Mouse (Mus musculus): Measurements from ENCODE around the gene Mnx1.

Mnx1 gene

GRCm38 (mm10) chr5:29478208-29479197, at the start of gene Mnx1:
Mnx1 (minus strand) TSS chr5:29478470.
- no peak for DNase-seq

GRCm38 (mm10) chr5:29516432-29516831, 38.2 kb upstream of the Mnx1 start:
- no peak for DNase-seq

DNA sequence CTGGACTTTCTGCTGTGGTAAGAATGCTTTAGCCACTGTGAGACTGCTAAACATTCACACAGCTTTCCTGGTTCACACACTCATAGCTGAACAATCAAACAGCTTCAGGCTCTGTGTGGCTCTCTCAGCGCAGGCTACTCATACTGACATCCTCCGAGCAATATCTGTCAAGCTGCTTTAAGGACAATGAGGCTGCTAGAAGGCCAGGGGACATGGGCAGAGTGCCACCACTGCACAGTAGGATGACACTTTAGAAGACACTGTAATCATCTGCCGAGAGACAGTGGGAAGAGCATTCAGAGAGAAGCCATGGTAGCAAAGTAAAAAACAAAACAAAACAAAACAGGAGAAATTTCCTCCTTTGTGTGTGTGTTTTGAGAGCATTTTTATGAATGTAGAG, 37.6 kb upstream of the Mnx1 start:
- no peak for DNase-seq

DNA sequence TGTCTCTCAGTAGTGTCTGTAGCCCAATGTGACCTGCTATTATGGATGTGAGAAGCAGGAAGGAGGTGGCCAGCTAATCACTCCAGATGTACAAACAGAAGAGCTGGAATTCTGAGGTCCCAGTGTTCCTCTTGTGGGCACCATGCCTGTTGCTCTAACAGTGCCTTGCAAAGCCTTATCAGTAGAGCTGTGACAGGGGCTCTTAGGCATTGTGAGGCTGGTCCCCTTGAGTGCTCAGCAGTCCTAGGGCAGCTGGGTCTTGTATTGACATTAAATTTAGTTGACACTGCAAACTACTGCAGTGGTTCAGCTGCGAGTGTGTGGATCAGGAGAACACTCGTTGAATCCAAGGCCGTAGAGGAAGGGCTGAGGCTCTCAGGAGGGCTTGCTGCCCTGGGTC, 28.7 kb upstream of the Mnx1 start:
- no peak for DNase-seq

GRCm38 (mm10) chr5:29487321-29487720, 9.1 kb upstream of the Mnx1 start:
- DNase-seq = no peak

GRCm38 (mm10) chr5:29485941-29486320, 7.7 kb upstream of the Mnx1 start:
- DNase-seq = no peak

DNA sequence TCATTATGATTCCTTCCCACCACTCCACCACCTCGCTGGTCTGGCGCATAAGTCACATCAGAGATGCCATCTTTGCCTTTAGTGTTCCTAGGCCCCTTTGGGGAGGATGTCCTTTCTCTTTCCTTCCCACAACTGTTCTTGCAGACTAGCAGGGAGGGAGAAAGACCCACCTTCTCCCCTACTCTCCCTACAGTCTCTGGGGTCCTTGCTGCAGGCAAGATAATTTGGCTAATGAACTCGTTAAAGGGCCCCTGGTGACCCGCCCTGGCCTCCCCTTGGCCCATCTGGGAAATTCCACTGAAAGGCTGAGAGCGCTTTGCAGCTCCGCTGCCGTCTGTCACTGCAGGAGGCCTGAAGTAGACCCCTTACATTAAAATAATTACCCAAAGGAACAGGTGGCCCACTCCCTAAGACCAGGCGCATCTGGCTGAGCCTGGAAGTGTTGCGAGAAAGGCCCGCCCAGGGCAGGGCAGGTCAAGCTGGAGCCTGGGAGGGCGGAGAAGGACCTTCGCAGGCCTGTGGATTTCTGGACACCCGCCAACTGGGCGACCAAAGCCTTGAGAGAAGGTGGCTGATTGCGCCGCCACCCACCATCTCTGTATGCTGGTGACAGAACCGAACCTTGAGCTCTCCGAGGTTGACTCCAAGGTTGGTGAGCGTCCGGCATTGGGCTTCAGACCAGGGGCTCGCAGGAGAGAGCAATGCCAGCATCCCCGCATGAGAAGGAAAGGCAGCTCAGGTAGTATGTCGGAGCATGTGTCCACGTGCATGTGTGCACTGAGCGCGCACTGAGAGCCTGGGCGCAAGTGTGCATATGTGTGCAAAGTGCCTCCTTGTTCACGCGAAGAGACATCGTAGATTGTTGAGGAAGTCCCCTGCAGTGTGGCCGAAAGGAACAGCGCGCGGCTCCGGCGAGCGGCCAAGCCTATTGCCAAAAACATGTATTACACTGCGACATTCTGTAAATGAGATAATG, 7.0 kb upstream of the Mnx1 start:
- DNase-seq = no peak

- DNase-seq = no peak
These were observed 5.5 kb upstream of the Mnx1 start for GRCm38 (mm10) chr5:29483801-29484200.

DNA sequence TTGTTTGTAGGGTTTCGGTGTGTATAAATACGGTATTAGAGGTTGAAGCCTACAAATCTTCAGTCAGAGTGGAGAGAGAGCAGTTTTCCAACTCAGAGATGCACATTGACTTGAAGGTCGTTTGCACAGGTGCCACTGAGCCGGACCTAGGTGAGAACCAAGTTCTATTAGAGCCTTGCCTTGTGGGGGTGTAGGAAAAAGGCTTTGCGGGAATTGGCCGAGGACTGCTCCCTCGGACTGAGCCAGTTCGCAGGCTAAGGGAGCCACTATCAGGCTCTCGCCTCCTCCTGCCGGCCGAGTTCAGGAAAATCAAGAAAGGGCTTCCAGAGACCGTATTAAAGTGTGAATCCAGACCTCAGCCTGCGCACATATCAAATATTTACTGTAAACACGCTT, 926 bp upstream of the Mnx1 start:
- DNase-seq = no peak

DNA sequence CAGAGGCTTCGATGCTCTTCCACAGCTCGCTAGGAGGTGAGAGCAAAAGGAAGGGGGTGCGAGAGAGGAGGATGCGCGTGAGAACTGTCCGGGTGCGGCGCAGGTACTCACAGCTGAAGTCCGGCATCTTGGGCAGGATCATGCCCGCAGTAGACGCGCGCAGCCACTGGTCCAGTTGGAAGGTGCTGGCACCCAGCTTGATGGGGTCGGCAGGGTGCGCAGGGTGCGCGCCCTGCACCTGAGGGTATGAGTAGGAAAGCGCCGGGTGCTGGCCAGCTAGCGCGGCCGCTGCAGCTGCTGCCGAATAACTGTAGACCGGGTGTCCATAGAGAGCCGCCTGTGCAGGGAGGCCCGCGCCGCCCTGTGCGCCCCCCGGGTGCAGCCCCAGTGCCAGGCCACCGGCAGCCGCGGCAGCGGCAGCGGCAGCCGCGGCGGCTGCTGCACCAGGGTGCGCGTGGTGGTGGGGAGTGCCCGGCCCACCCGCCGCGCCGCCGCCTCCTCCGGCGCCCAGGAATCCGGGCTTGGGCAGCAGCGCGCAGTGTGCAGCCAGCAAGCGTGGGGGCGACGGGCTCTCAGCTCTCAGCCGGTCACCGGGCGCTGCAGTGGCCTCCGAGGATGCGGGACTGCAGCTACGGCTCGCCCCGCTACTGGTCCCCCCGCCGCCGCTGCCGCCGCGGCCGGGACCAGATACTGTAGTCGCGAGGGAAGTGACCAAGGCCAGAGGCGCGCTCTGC, 629 bp downstream of the Mnx1 start:
- DNase-seq = no peak

DNA sequence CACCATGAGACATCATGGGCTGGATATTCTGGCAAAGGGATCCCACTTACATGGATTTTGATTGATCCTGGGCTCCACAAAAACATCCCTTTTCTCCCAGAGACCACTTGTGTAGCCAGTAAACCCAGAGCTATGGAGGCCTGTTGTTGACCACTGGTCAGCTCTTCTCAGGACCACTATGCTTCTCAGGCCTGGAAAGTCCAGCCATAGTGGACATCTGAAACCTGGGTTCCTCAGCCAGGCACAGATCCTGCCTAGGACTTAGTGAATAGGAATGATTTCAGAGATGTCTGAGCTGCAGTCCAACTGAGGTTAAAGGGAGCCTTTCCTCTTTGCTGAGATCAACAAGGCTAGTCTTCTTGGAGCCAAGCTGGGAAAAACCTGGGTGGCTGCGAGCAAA, 2.2 kb downstream of the Mnx1 start:
- DNase-seq = no peak

GRCm38 (mm10) chr5:29475556-29475955, 2.7 kb downstream of the Mnx1 start:
- DNase-seq = no peak

- DNase-seq = no peak
These were observed 3.2 kb downstream of the Mnx1 start for GRCm38 (mm10) chr5:29475041-29475440.

GRCm38 (mm10) chr5:29474246-29474960, 3.9 kb downstream of the Mnx1 start:
- no peak for DNase-seq

- DNase-seq = no peak
These were observed 4.6 kb downstream of the Mnx1 start for GRCm38 (mm10) chr5:29473551-29474245.

GRCm38 (mm10) chr5:29471855-29472665, 6.2 kb downstream of the Mnx1 start:
- no peak for DNase-seq

DNA sequence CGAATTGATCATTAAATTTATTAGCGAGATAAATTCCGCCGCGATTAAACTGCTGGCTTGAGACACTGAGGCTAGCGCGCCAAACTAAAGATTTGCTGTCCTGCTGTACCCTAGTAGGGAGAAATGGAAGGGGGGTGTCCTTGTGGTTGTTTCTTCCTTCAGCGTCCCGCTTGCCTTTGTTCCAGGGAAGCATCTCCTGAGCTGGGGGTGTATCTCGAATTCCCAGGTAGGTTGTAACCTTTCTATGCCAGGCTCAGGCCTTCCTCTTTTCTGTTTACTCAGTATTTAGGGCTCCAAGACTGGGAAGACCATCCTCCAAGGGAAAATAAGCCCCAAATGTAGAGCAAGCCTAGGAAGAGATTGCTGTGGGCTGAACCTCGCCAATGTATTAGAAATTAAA, 6.9 kb downstream of the Mnx1 start:
- no peak for DNase-seq

DNA sequence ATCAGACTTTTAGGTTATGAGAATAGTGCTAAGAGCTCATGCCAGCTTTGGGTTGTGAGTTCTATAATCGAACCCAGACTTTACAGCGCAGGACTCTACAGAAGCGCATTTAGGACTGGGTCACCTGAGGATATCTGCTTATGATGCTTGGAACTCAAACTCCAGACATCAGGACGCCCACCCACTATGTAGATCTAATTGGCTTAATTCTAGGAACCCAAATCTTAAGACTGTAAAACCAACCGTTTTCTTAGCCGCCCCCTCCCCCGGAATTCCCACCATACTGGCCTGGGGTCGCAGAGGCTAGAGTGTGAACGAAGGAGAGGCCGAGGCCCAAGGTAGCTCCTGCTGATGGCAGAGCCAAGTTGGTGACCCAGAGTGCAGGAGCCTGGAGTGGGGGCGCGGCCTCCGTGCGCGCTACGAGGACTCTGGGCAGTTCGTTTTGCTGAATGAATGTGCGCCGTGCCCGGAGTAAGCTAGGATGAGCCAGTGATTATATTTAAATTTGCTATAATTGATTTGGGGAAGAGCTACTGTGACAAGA, 7.3 kb downstream of the Mnx1 start:
- no peak for DNase-seq

DNA sequence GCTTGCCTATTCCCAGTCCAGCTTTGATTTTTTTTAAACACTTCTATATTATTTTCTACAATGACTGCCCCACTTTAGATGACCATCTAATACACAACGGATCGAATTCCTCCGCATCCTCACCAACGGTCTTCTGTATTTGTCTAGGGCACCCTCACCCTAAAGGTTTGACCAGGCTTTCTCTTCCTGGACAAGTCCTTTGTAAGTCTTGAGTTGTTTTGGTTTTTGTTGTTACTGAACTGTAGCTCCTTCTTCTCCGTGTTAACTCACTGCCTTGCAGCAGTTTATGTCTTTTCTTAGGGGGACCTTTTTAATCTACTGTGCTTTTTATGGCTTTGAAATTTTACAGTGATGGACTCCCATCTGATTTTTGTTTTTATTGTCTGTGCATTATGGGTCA, 8.0 kb downstream of the Mnx1 start:
- DNase-seq = no peak

- no peak for DNase-seq
These were observed 8.8 kb downstream of the Mnx1 start for GRCm38 (mm10) chr5:29469501-29469900.
